8 mouse cellular contexts compared by ENCODE assay signal in genomic region chr13:46418141-46418601, GRCm38 (mm10). TPM values are rescaled to one million over a fixed set of nuclear protein-coding genes. Genes with fewer than 3 reads are reported as not detected.
A peak's percentile ranks its signal among the peaks of the same experiment; 100 is the strongest.
DNase-seq lines count a peak whose midpoint lies in the region; ATAC-seq lines count a peak whose summit lies in the region.

Gene Rbm24 (plus strand): TSS chr13:46418434.

- H3K27me3 ChIP-seq in kidney, embryonic 14.5 days (ENCODE audit: control insufficient read depth, insufficient read depth, low read length) = no peaks in the 10 kb centered on the region
- peaks cover 4% of the 10 kb centered on the region; the same call in 1 of the 2 replicates for H3K27me3 ChIP-seq in hindbrain, embryonic 13.5 days
- H3K27me3 ChIP-seq in limb, embryonic 13.5 days = peaks cover 3% of the 10 kb centered on the region; the same call in 1 of the 2 replicates
- no peaks in the 10 kb centered on the region for H3K27me3 ChIP-seq in midbrain, embryonic 16.5 days (ENCODE audit: control insufficient read depth, insufficient read depth, low read depth, low read length)

- peak within 1 kb of the TSS; percentile 51 for H3K9ac ChIP-seq in kidney, embryonic 14.5 days (ENCODE audit: low read depth, low read length)
- H3K9ac ChIP-seq in hindbrain, embryonic 13.5 days = peak within 1 kb of the TSS; percentile 88
- H3K9ac ChIP-seq in limb, embryonic 13.5 days = peak within 1 kb of the TSS; percentile 81
- H3K9ac ChIP-seq in midbrain, embryonic 16.5 days (ENCODE audit: low read depth, low read length) = peak within 1 kb of the TSS; percentile 76

- peaks cover 9% of the 10 kb centered on the region; the same call in 1 of the 2 replicates for H3K4me1 ChIP-seq in kidney, embryonic 14.5 days (ENCODE audit: control insufficient read depth, insufficient read depth, low read length)
- H3K4me1 ChIP-seq in hindbrain, embryonic 13.5 days (replicated peaks) = peaks cover 16% of the 10 kb centered on the region
- peaks cover 4% of the 10 kb centered on the region; the same call in 1 of the 2 replicates for H3K4me1 ChIP-seq in limb, embryonic 13.5 days
- peaks cover 8% of the 10 kb centered on the region; the same call in 1 of the 2 replicates for H3K4me1 ChIP-seq in midbrain, embryonic 16.5 days (ENCODE audit: control insufficient read depth, insufficient read depth, low read length)

- WGBS in kidney, embryonic 14.5 days = under 1% methylated on average over 40 of the region's 41 CpGs
- WGBS in hindbrain, embryonic 13.5 days = under 1% methylated on average over 39 of the region's 41 CpGs
- WGBS in limb, embryonic 13.5 days = 0% methylated on average over 40 of the region's 41 CpGs
- WGBS in midbrain, embryonic 16.5 days = under 1% methylated on average over 40 of the region's 41 CpGs

- no peaks in the 10 kb centered on the region for H3K9me3 ChIP-seq in kidney, embryonic 14.5 days (ENCODE audit: control insufficient read depth, low read length)
- H3K9me3 ChIP-seq in hindbrain, embryonic 13.5 days = no peaks in the 10 kb centered on the region
- H3K9me3 ChIP-seq in limb, embryonic 13.5 days = no peaks in the 10 kb centered on the region
- no peaks in the 10 kb centered on the region for H3K9me3 ChIP-seq in midbrain, embryonic 16.5 days (replicated peaks; ENCODE audit: control insufficient read depth, low read length, poor library complexity, severe bottlenecking)

- no peak for DNase-seq in kidney, adult 18-20 months
- peak; percentile 35 to 55 for DNase-seq in cerebellum, postnatal 25 days
- peak; percentile 70 to 82 for DNase-seq in gastrocnemius, adult 8-10 months (ENCODE audit: low spot score in 2 of 2)
- peak; percentile 33 to 37 for DNase-seq in thymus, adult 18-20 months

- no peak within 1 kb of the TSS for H3K27ac ChIP-seq in kidney, embryonic 14.5 days (ENCODE audit: low read depth, low read length)
- H3K27ac ChIP-seq in hindbrain, embryonic 13.5 days = peak within 1 kb of the TSS; percentile 76
- peak within 1 kb of the TSS; percentile 10; the same call in 1 of the 2 replicates for H3K27ac ChIP-seq in limb, embryonic 13.5 days
- peak within 1 kb of the TSS; percentile 75 for H3K27ac ChIP-seq in midbrain, embryonic 16.5 days (ENCODE audit: low read length)

- ATAC-seq in kidney, embryonic 14.5 days (ENCODE audit: low FRiP score, low TSS enrichment) = peak; percentile 89
- ATAC-seq in hindbrain, embryonic 13.5 days (ENCODE audit: low FRiP score) = peak; percentile 85
- ATAC-seq in limb, embryonic 13.5 days (ENCODE audit: low FRiP score, low read depth) = peak; percentile 85
- ATAC-seq in midbrain, embryonic 16.5 days = peak; percentile 83

- peak within 1 kb of the TSS; percentile 88 for H3K4me2 ChIP-seq in kidney, embryonic 14.5 days (replicated peaks; ENCODE audit: low read depth, low read length)
- peak within 1 kb of the TSS; percentile 90 for H3K4me2 ChIP-seq in hindbrain, embryonic 13.5 days
- peak within 1 kb of the TSS; percentile 96 for H3K4me2 ChIP-seq in limb, embryonic 13.5 days (replicated peaks)
- H3K4me2 ChIP-seq in midbrain, embryonic 16.5 days (ENCODE audit: low read length) = peak within 1 kb of the TSS; percentile 94

- peak within 1 kb of the TSS; percentile 48 for H3K4me3 ChIP-seq in kidney, embryonic 14.5 days (ENCODE audit: low read length)
- H3K4me3 ChIP-seq in hindbrain, embryonic 13.5 days = peak within 1 kb of the TSS; percentile 72
- H3K4me3 ChIP-seq in limb, embryonic 13.5 days = peak within 1 kb of the TSS; percentile 70
- peak within 1 kb of the TSS; percentile 78 for H3K4me3 ChIP-seq in midbrain, embryonic 16.5 days (ENCODE audit: low read depth, low read length)

- H3K36me3 ChIP-seq in kidney, embryonic 14.5 days (ENCODE audit: control insufficient read depth, insufficient read depth, low read length) = no peaks in the 10 kb centered on the region
- no peaks in the 10 kb centered on the region for H3K36me3 ChIP-seq in hindbrain, embryonic 13.5 days
- no peaks in the 10 kb centered on the region for H3K36me3 ChIP-seq in limb, embryonic 13.5 days
- H3K36me3 ChIP-seq in midbrain, embryonic 16.5 days (ENCODE audit: control insufficient read depth, insufficient read depth, low read length) = no peaks in the 10 kb centered on the region

RNA-seq across cellular contexts. Expression of gene Rbm24, which starts in this region (rescaled TPM):
- 0.97 and 1.1 TPM in 2 replicates for polyA plus RNA-seq in kidney, embryonic 14.5 days (2014; fragmentation: Nextera tagmentation; extraction: Ambion mirVana)
- total RNA-seq in gastrocnemius, adult 8-10 months (2022) = 100 to 1,000 TPM; 177 to 220 (median 196) TPM
- polyA plus RNA-seq in hindbrain, embryonic 13.5 days (2015; fragmentation: Nextera tagmentation; extraction: Ambion mirVana) = 2.1 and 2.3 TPM in 2 replicates
- 5.4 and 6.4 TPM in 2 replicates for polyA plus RNA-seq in limb, embryonic 13.5 days (2015; fragmentation: Nextera tagmentation; extraction: Ambion mirVana)
- polyA plus RNA-seq in midbrain, embryonic 16.5 days (2015; fragmentation: Nextera tagmentation; extraction: Ambion mirVana) = 3.4 and 4.8 TPM in 2 replicates
